Mouse (Mus musculus): ENCODE measurements around the gene Srsf7. TPM values are rescaled to one million over a fixed set of nuclear protein-coding genes. Genes with fewer than 3 reads are reported as not detected.

Gene Srsf7
- total RNA-seq, 1 experiment, result 361 TPM

GRCm38 (mm10) chr17:80166346-80166745 is 40.8 kb downstream of the Srsf7 start:
- Histone ChIP-seq H3K9me3 (ENCODE audit: control insufficient read depth, insufficient read depth, low read depth, low read length) (no peaks in the 10 kb centered on the region), H3K27ac (ENCODE audit: insufficient read depth, low read depth, low read length, poor library complexity, severe bottlenecking) (no peak overlapping the region), H3K4me1 (ENCODE audit: control insufficient read depth in 2 of 2, insufficient read depth in 2 of 2, low read length in 2 of 2, poor library complexity in 1 of 2) (peaks cover 2 to 6% of the 10 kb centered on the region in 2 experiments; a peak in 2 of 4 replicates), H3K9ac (ENCODE audit: insufficient read depth, low read depth, low read length, poor library complexity, severe bottlenecking) (no peak overlapping the region), H3K36me3 (ENCODE audit: control insufficient read depth, insufficient read depth, low read length, poor library complexity, severe bottlenecking) (no peaks in the 10 kb centered on the region), H3K4me3 (ENCODE audit: insufficient read depth in 1 of 2, low read depth in 1 of 2, low read length in 2 of 2, poor library complexity in 1 of 2, severe bottlenecking in 1 of 2) (no peak overlapping the region)
- TF ChIP-seq MAFK (IDR thresholded peaks at IDR 0.05; ENCODE audit: insufficient read depth, low read depth, low read length) (no peak), ZNF384 (IDR thresholded peaks at IDR 0.05; ENCODE audit: low read depth, low read length) (no peak), CHD2 (IDR thresholded peaks at IDR 0.05; ENCODE audit: low read depth, low read length) (no peak), ZC3H11A (IDR thresholded peaks at IDR 0.05; ENCODE audit: borderline replicate concordance, low read depth, low read length) (no peak), HCFC1 (IDR thresholded peaks at IDR 0.05; ENCODE audit: borderline replicate concordance, insufficient read depth, low read length) (no peak)
- in situ Hi-C loops (cut with MboI; ENCODE audit: low sequenced_read_pairs in 2 of 2, unreplicated experiment in 2 of 2), result no loop called here
- DNase-seq (ENCODE audit: low read depth, low spot score), result no peak

DNA sequence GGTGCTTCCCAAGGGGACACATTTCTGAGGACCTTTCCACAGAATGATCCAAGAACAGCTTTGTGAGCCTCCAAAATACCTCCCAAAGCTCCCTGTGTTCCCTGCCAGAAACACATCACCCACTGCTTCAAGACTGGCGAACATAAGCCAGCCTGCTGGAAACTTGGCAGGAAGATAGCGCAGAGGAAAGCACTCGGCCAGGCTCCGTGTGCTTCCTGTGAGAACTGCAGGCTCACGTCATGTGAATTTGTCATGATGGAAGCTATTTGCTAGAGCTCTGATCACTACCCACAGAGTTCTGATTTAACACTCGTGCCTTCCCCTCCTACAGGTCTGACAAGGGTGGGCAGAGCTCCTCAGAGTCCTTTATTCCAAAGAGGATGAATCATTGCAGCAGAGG is 41.4 kb downstream of the Srsf7 start:
- peaks cover 2 to 6% of the 10 kb centered on the region in 2 experiments; a peak in 2 of 4 replicates for H3K4me1 ChIP-seq (ENCODE audit: control insufficient read depth in 2 of 2, insufficient read depth in 2 of 2, low read length in 2 of 2, poor library complexity in 1 of 2)

DNA sequence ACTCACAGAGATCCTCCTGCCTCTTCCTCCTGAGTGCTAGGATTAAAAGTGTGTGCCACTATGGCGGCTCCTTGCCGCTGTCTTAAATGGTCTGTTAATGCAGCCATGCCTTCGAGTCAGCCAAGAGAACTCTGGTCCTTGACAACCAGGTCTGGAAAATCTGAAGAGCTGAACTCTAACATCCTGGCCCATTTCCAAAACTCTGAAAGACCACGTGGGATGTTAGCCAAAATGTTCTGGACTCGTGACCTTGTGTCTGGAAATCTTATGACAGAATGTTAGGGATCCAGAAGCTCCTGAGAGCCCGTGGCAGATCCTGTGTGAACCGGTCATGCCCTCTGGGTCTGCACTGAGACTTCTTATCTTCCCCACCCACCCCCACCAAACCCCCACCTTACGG is 43.1 kb downstream of the Srsf7 start:
- TF ChIP-seq ZC3H11A (IDR thresholded peaks at IDR 0.05; ENCODE audit: borderline replicate concordance, low read depth, low read length), result no peak
- no peak for TF ChIP-seq MAFK (IDR thresholded peaks at IDR 0.05; ENCODE audit: insufficient read depth, low read depth, low read length)
- no peak for TF ChIP-seq CHD2 (IDR thresholded peaks at IDR 0.05; ENCODE audit: low read depth, low read length)
- no peaks in the 10 kb centered on the region for H3K9me3 ChIP-seq (ENCODE audit: control insufficient read depth, insufficient read depth, low read depth, low read length)
- H3K27ac ChIP-seq (ENCODE audit: insufficient read depth, low read depth, low read length, poor library complexity, severe bottlenecking), result no peak overlapping the region
- no peak overlapping the region for H3K4me3 ChIP-seq (ENCODE audit: insufficient read depth in 1 of 2, low read depth in 1 of 2, low read length in 2 of 2, poor library complexity in 1 of 2, severe bottlenecking in 1 of 2)
- H3K4me1 ChIP-seq (ENCODE audit: control insufficient read depth in 2 of 2, insufficient read depth in 2 of 2, low read length in 2 of 2, poor library complexity in 1 of 2), result peaks cover 0 to 5% of the 10 kb centered on the region in 2 experiments; a peak in 2 of 4 replicates
- no peak overlapping the region for H3K9ac ChIP-seq (ENCODE audit: insufficient read depth, low read depth, low read length, poor library complexity, severe bottlenecking)
- DNase-seq (ENCODE audit: low read depth, low spot score), result no peak
- H3K36me3 ChIP-seq (ENCODE audit: control insufficient read depth, insufficient read depth, low read length, poor library complexity, severe bottlenecking), result no peaks in the 10 kb centered on the region
- in situ Hi-C loops (cut with MboI; ENCODE audit: low sequenced_read_pairs in 2 of 2, unreplicated experiment in 2 of 2), result no loop called here

More for the DNA sequence above, 41.4 kb downstream of the Srsf7 start:
- H3K36me3 ChIP-seq (ENCODE audit: control insufficient read depth, insufficient read depth, low read length, poor library complexity, severe bottlenecking), result no peaks in the 10 kb centered on the region
- DNase-seq (ENCODE audit: low read depth, low spot score), result no peak
- no peak overlapping the region for H3K9ac ChIP-seq (ENCODE audit: insufficient read depth, low read depth, low read length, poor library complexity, severe bottlenecking)
- no peak for TF ChIP-seq MAFK (IDR thresholded peaks at IDR 0.05; ENCODE audit: insufficient read depth, low read depth, low read length)
- TF ChIP-seq CHD2 (IDR thresholded peaks at IDR 0.05; ENCODE audit: low read depth, low read length), result no peak
- in situ Hi-C loops (cut with MboI; ENCODE audit: low sequenced_read_pairs in 2 of 2, unreplicated experiment in 2 of 2), result no loop called here
- H3K27ac ChIP-seq (ENCODE audit: insufficient read depth, low read depth, low read length, poor library complexity, severe bottlenecking), result no peak overlapping the region
- no peaks in the 10 kb centered on the region for H3K9me3 ChIP-seq (ENCODE audit: control insufficient read depth, insufficient read depth, low read depth, low read length)
- H3K4me3 ChIP-seq (ENCODE audit: insufficient read depth in 1 of 2, low read depth in 1 of 2, low read length in 2 of 2, poor library complexity in 1 of 2, severe bottlenecking in 1 of 2), result no peak overlapping the region

DNA sequence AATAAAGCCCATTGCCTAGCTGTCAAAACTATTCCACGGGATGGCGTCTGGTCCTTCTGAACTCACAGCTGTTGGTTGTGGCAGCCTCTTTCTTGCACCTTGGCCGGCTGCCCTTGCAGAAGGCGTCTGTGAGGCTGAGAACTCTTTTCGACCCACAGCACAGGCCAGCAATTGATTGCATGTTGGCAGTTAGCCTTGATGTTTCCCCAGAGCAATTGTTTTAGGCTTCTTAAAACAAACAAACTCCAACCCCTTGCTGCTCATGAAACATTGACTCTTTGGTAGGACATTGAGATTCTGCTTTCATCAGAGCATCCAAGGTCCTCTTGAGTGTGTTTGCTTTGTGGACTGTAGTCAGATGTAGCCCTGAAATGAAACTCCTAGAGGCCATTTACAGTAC is 46.7 kb downstream of the Srsf7 start:
- no peaks in the 10 kb centered on the region for H3K36me3 ChIP-seq (ENCODE audit: control insufficient read depth, insufficient read depth, low read length, poor library complexity, severe bottlenecking)
- H3K27ac ChIP-seq (ENCODE audit: insufficient read depth, low read depth, low read length, poor library complexity, severe bottlenecking), result no peak overlapping the region
- H3K9ac ChIP-seq (ENCODE audit: insufficient read depth, low read depth, low read length, poor library complexity, severe bottlenecking), result no peak overlapping the region
- H3K4me3 ChIP-seq (ENCODE audit: insufficient read depth in 1 of 2, low read depth in 1 of 2, low read length in 2 of 2, poor library complexity in 1 of 2, severe bottlenecking in 1 of 2), result no peak overlapping the region
- TF ChIP-seq MAFK (IDR thresholded peaks at IDR 0.05; ENCODE audit: insufficient read depth, low read depth, low read length) (no peak), ZNF384 (IDR thresholded peaks at IDR 0.05; ENCODE audit: low read depth, low read length) (no peak), ZC3H11A (IDR thresholded peaks at IDR 0.05; ENCODE audit: borderline replicate concordance, low read depth, low read length) (no peak), HCFC1 (IDR thresholded peaks at IDR 0.05; ENCODE audit: borderline replicate concordance, insufficient read depth, low read length) (no peak), CHD2 (IDR thresholded peaks at IDR 0.05; ENCODE audit: low read depth, low read length) (no peak)
- no peaks in the 10 kb centered on the region for H3K9me3 ChIP-seq (ENCODE audit: control insufficient read depth, insufficient read depth, low read depth, low read length)
- in situ Hi-C loops (cut with MboI; ENCODE audit: low sequenced_read_pairs in 2 of 2, unreplicated experiment in 2 of 2), result no loop called here
- no peaks in the 10 kb centered on the region for H3K4me1 ChIP-seq (ENCODE audit: control insufficient read depth in 2 of 2, insufficient read depth in 2 of 2, low read length in 2 of 2, poor library complexity in 1 of 2)
- DNase-seq (ENCODE audit: low read depth, low spot score), result no peak

DNA sequence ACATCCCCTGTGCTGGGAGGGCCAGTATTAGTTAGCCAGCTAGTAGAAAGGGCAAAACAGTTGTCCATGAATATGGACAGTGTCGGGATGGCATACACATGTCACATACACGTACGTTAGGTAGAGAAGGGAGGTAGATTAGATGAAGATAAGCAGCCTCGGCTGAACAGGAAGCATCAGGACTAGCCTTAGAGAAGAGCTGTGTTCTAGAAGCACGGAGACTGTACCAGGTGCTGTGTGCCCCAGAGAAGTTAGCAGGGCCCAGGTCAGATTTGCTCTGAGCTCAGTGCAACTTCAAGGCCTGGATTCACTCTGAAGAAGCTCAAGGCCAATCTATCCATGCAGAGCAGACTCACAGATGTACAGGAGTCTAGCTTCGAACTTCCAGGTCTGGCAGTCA is 49.6 kb downstream of the Srsf7 start:
- in situ Hi-C loops (cut with MboI; ENCODE audit: low sequenced_read_pairs in 2 of 2, unreplicated experiment in 2 of 2), result no loop called here
- Histone ChIP-seq H3K4me3 (ENCODE audit: insufficient read depth in 1 of 2, low read depth in 1 of 2, low read length in 2 of 2, poor library complexity in 1 of 2, severe bottlenecking in 1 of 2) (no peak overlapping the region), H3K36me3 (ENCODE audit: control insufficient read depth, insufficient read depth, low read length, poor library complexity, severe bottlenecking) (no peaks in the 10 kb centered on the region), H3K9ac (ENCODE audit: insufficient read depth, low read depth, low read length, poor library complexity, severe bottlenecking) (no peak overlapping the region), H3K9me3 (ENCODE audit: control insufficient read depth, insufficient read depth, low read depth, low read length) (no peaks in the 10 kb centered on the region), H3K4me1 (ENCODE audit: control insufficient read depth in 2 of 2, insufficient read depth in 2 of 2, low read length in 2 of 2, poor library complexity in 1 of 2) (peaks cover 0 to 7% of the 10 kb centered on the region in 2 experiments; a peak in 2 of 4 replicates), H3K27ac (ENCODE audit: insufficient read depth, low read depth, low read length, poor library complexity, severe bottlenecking) (no peak overlapping the region)
- no peak for DNase-seq (ENCODE audit: low read depth, low spot score)
- TF ChIP-seq ZNF384 (IDR thresholded peaks at IDR 0.05; ENCODE audit: low read depth, low read length) (no peak), HCFC1 (IDR thresholded peaks at IDR 0.05; ENCODE audit: borderline replicate concordance, insufficient read depth, low read length) (no peak), MAFK (IDR thresholded peaks at IDR 0.05; ENCODE audit: insufficient read depth, low read depth, low read length) (no peak)
